In the genomic region with DNA sequence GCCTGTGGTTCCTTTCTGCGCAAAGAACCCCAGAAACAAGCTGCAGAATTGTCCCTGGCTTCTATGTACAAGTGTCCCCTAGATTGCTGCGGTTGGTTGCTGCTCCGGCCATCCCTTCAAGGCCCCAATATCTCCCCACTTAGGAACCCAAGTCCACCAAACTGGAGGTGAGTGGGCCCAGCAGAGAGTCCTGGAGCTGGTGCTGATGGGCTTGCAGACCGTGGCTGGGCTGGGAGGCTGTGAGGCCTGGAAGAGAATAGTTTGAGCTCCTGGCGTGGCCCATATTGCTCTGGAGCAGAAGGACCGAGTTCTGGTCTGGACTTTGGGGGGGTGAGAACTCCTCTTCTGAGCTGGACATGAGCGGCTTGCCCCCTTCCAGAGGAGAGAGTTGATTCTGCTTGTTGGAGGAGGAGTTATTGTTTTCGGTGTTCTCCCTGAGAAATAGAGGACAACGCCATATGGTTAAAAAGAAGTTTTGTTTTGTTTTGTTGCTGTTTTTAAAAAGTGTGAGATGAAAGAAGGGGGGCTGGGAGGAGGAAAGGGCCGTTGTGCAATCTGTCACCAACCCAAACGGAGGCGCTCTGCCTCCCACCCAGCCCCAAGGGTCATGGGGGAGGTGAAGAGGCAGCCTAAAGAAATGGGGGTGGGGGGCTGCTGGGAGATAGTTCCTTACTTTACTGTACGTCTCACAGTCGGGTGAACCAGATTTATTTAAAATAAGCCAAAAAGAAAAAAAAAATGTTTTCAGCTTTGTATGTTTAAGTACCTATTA, we compare ENCODE assay signal across 11 mouse cellular contexts. TPM values are rescaled to one million over a fixed set of nuclear protein-coding genes. Genes with fewer than 3 reads are reported as not detected.
A peak's percentile ranks its signal among the peaks of the same experiment; 100 is the strongest.
DNase-seq lines count a peak whose midpoint lies in the region; ATAC-seq and TF ChIP-seq lines count a peak whose summit lies in the region.
"Had no signal": no experiment of that assay in that cellular context is flagged by ENCODE, and none has a peak within 500 bp of the region (broad histone marks: within the 10 kb centered on the region; RNA-seq: fewer than 3 reads in every experiment).

No protein-coding gene starts in this region.

- H3K27me3 ChIP-seq in forebrain, embryonic 10.5 days (ENCODE audit: poor library complexity, severe bottlenecking): peaks cover 100% of the 10 kb centered on the region
- peaks cover 84% of the 10 kb centered on the region for H3K27me3 ChIP-seq in forebrain, postnatal 0 days (ENCODE audit: insufficient read depth, low read length)
- peaks cover 99% of the 10 kb centered on the region for H3K27me3 ChIP-seq in liver, postnatal 0 days (ENCODE audit: insufficient read depth, low read length)
- peaks cover 95% of the 10 kb centered on the region for H3K27me3 ChIP-seq in liver, embryonic 12.5 days (replicated peaks)
- peaks cover 51% of the 10 kb centered on the region for H3K27me3 ChIP-seq in embryonic facial prominence, embryonic 13.5 days
- peaks cover 67% of the 10 kb centered on the region for H3K27me3 ChIP-seq in limb, embryonic 13.5 days
- H3K27me3 ChIP-seq in stomach, postnatal 0 days (ENCODE audit: control insufficient read depth, insufficient read depth, low read length): peaks cover 24% of the 10 kb centered on the region

- no peak for TF ChIP-seq CTCF in forebrain, postnatal 0 days (IDR thresholded peaks at IDR 0.05; ENCODE audit: low read depth)
- no peak for TF ChIP-seq CTCF in liver, postnatal 0 days (IDR thresholded peaks at IDR 0.05; ENCODE audit: low read depth)
- TF ChIP-seq CTCF in stomach, postnatal 0 days (IDR thresholded peaks at IDR 0.05; ENCODE audit: low read depth): no peak

- H3K4me1 ChIP-seq in forebrain, embryonic 10.5 days: peaks cover 52% of the 10 kb centered on the region
- H3K4me1 ChIP-seq in forebrain, postnatal 0 days (ENCODE audit: insufficient read depth): no peaks in the 10 kb centered on the region
- peaks cover 19% of the 10 kb centered on the region for H3K4me1 ChIP-seq in liver, postnatal 0 days (ENCODE audit: insufficient read depth)
- H3K4me1 ChIP-seq in liver, embryonic 12.5 days: peaks cover 29% of the 10 kb centered on the region
- H3K4me1 ChIP-seq in embryonic facial prominence, embryonic 13.5 days: peaks cover 45% of the 10 kb centered on the region
- H3K4me1 ChIP-seq in limb, embryonic 13.5 days: peaks cover 43% of the 10 kb centered on the region
- H3K4me1 ChIP-seq in stomach, postnatal 0 days (replicated peaks; ENCODE audit: control insufficient read depth, insufficient read depth): 0 out of 2 replicates have a peak, but pooled peaks cover 4% of the 10 kb centered on the region

- DNase-seq in forebrain, embryonic 10.5 days (ENCODE audit: extremely low spot score, low spot score): peak; percentile 52
- no peak for DNase-seq in forebrain, postnatal 0 days
- DNase-seq in liver, postnatal 0 days: peak; percentile 17
- DNase-seq in layer of hippocampus, postnatal 10 days (ENCODE audit: low spot score in 2 of 2): no peak
- no peak for DNase-seq in stomach, postnatal 0 days (ENCODE audit: low spot score)
- DNase-seq: cerebellum, adult 11 months; thymus, postnatal 36 days had no signal

- no peak overlapping the region for H3K9ac ChIP-seq in forebrain, postnatal 0 days
- H3K9ac ChIP-seq in liver, postnatal 0 days (replicated peaks): no peak overlapping the region
- H3K9ac ChIP-seq in liver, embryonic 12.5 days: no peak overlapping the region
- peak overlapping the region; percentile 99 for H3K9ac ChIP-seq in embryonic facial prominence, embryonic 13.5 days
- H3K9ac ChIP-seq in limb, embryonic 13.5 days: peak overlapping the region; percentile 96
- H3K9ac ChIP-seq in stomach, postnatal 0 days (ENCODE audit: low read length): no peak overlapping the region

- WGBS in forebrain, embryonic 10.5 days: 1% methylated on average over 14 of the region's 14 CpGs
- 4% methylated on average over 14 of the region's 14 CpGs for WGBS in forebrain, postnatal 0 days
- WGBS in liver, postnatal 0 days (ENCODE audit: insufficient replicate concordance): 14% methylated on average over 14 of the region's 14 CpGs
- WGBS in liver, embryonic 12.5 days (ENCODE audit: insufficient replicate concordance): 9% methylated on average over 14 of the region's 14 CpGs
- WGBS in embryonic facial prominence, embryonic 13.5 days: 18% methylated on average over 14 of the region's 14 CpGs
- 15% methylated on average over 14 of the region's 14 CpGs for WGBS in limb, embryonic 13.5 days
- 17% methylated on average over 14 of the region's 14 CpGs for WGBS in stomach, postnatal 0 days

- no peak for TF ChIP-seq EP300 in liver, postnatal 0 days (IDR thresholded peaks at IDR 0.05; ENCODE audit: low read depth)
- TF ChIP-seq EP300 in stomach, postnatal 0 days (optimal IDR thresholded peaks at IDR 0.05): no peak

- no peaks in the 10 kb centered on the region for H3K36me3 ChIP-seq in forebrain, embryonic 10.5 days (replicated peaks)
- no peaks in the 10 kb centered on the region for H3K36me3 ChIP-seq in forebrain, postnatal 0 days (ENCODE audit: insufficient read depth)
- H3K36me3 ChIP-seq in liver, postnatal 0 days (replicated peaks; ENCODE audit: insufficient read depth, low read length): no peaks in the 10 kb centered on the region
- H3K36me3 ChIP-seq in liver, embryonic 12.5 days: no peaks in the 10 kb centered on the region
- H3K36me3 ChIP-seq in embryonic facial prominence, embryonic 13.5 days: peaks cover 5% of the 10 kb centered on the region; the same call in 1 of the 2 replicates
- 0 out of 2 replicates have a peak, but pooled peaks cover 4% of the 10 kb centered on the region for H3K36me3 ChIP-seq in limb, embryonic 13.5 days
- H3K36me3 ChIP-seq in stomach, postnatal 0 days (ENCODE audit: control insufficient read depth, insufficient read depth, low read length): no peaks in the 10 kb centered on the region

- H3K4me3 ChIP-seq in forebrain, embryonic 10.5 days: peak overlapping the region; percentile 54
- H3K4me3 ChIP-seq in forebrain, postnatal 0 days (ENCODE audit: low read depth, low read length): no peak overlapping the region
- H3K4me3 ChIP-seq in liver, postnatal 0 days (ENCODE audit: low read depth, low read length): no peak overlapping the region
- no peak overlapping the region for H3K4me3 ChIP-seq in liver, embryonic 12.5 days
- H3K4me3 ChIP-seq in embryonic facial prominence, embryonic 13.5 days: peak overlapping the region; percentile 78
- peak overlapping the region; percentile 77 for H3K4me3 ChIP-seq in limb, embryonic 13.5 days
- no peak overlapping the region for H3K4me3 ChIP-seq in stomach, postnatal 0 days (ENCODE audit: low read depth, low read length)

- no peak for ATAC-seq in forebrain, postnatal 0 days
- no peak for ATAC-seq in liver, postnatal 0 days
- no peak for ATAC-seq in liver, embryonic 12.5 days
- no peak for ATAC-seq in embryonic facial prominence, embryonic 13.5 days (ENCODE audit: insufficient number of reproducible peaks, insufficient read depth, low FRiP score, low TSS enrichment, low read depth)
- no peak for ATAC-seq in limb, embryonic 13.5 days (ENCODE audit: low FRiP score, low read depth)
- no peak for ATAC-seq in stomach, postnatal 0 days (ENCODE audit: low FRiP score, low TSS enrichment)

- H3K27ac ChIP-seq in forebrain, embryonic 10.5 days: peak overlapping the region; percentile 84; the same call in 1 of the 2 replicates
- no peak overlapping the region for H3K27ac ChIP-seq in forebrain, postnatal 0 days (ENCODE audit: low read depth, low read length)
- H3K27ac ChIP-seq in liver, postnatal 0 days (ENCODE audit: low read depth): no peak overlapping the region
- H3K27ac ChIP-seq in liver, embryonic 12.5 days: no peak overlapping the region
- H3K27ac ChIP-seq in embryonic facial prominence, embryonic 13.5 days: peak overlapping the region; percentile 95
- H3K27ac ChIP-seq in limb, embryonic 13.5 days: peak overlapping the region; percentile 88
- no peak overlapping the region for H3K27ac ChIP-seq in stomach, postnatal 0 days (replicated peaks)
- H3K27ac ChIP-seq: layer of hippocampus, adult 2 months had no signal

- H3K9me3 ChIP-seq in forebrain, embryonic 10.5 days: no peaks in the 10 kb centered on the region
- no peaks in the 10 kb centered on the region for H3K9me3 ChIP-seq in forebrain, postnatal 0 days (ENCODE audit: low read length)
- H3K9me3 ChIP-seq in liver, postnatal 0 days (ENCODE audit: low read length): no peaks in the 10 kb centered on the region
- H3K9me3 ChIP-seq in liver, embryonic 12.5 days (replicated peaks): no peaks in the 10 kb centered on the region
- H3K9me3 ChIP-seq in embryonic facial prominence, embryonic 13.5 days: no peaks in the 10 kb centered on the region
- no peaks in the 10 kb centered on the region for H3K9me3 ChIP-seq in limb, embryonic 13.5 days
- no peaks in the 10 kb centered on the region for H3K9me3 ChIP-seq in stomach, postnatal 0 days (ENCODE audit: control insufficient read depth, low read length)

- no peak overlapping the region for H3K4me2 ChIP-seq in forebrain, postnatal 0 days (ENCODE audit: low read depth)
- no peak overlapping the region for H3K4me2 ChIP-seq in liver, postnatal 0 days (ENCODE audit: low read depth, low read length)
- H3K4me2 ChIP-seq in liver, embryonic 12.5 days: no peak overlapping the region
- peak overlapping the region; percentile 73 for H3K4me2 ChIP-seq in embryonic facial prominence, embryonic 13.5 days
- peak overlapping the region; percentile 77 for H3K4me2 ChIP-seq in limb, embryonic 13.5 days (replicated peaks)
- H3K4me2 ChIP-seq in stomach, postnatal 0 days (replicated peaks; ENCODE audit: low read depth): no peak overlapping the region

RNA-seq across cellular contexts. Expression of a gene that starts 10.1 kb away (rescaled TPM):
- polyA plus RNA-seq in forebrain, embryonic 10.5 days (2016; fragmentation: Nextera tagmentation; extraction: Ambion mirVana): 10.7 and 11.4 TPM in 2 replicates
- total RNA-seq in forebrain, postnatal 0 days (2014; rRNA removed): 0.62 and 0.77 TPM in 2 replicates
- 0.65 TPM in 2 replicates for polyA plus RNA-seq in forebrain, postnatal 0 days (2015; fragmentation: Nextera tagmentation; extraction: Ambion mirVana)
- 0.04 and 0.17 TPM in 2 replicates for polyA plus RNA-seq in liver, postnatal 0 days (2015; fragmentation: Nextera tagmentation; extraction: Ambion mirVana)
- 0.19 and 1.1 TPM in 2 replicates for polyA plus RNA-seq in liver, embryonic 12.5 days (2016; fragmentation: Nextera tagmentation; extraction: Ambion mirVana)
- 34.3 and 35.0 TPM in 2 replicates for polyA plus RNA-seq in embryonic facial prominence, embryonic 13.5 days (2015; fragmentation: Nextera tagmentation; extraction: Ambion mirVana)
- polyA plus RNA-seq in limb, embryonic 13.5 days (2015; fragmentation: Nextera tagmentation; extraction: Ambion mirVana): 47.0 and 50.0 TPM in 2 replicates
- total RNA-seq in layer of hippocampus, postnatal 10 days (2021): under 1 TPM; 0.57 to 0.69 TPM
- polyA plus RNA-seq in stomach, postnatal 0 days (2015; fragmentation: Nextera tagmentation; extraction: Ambion mirVana): 0.02 and 0.10 TPM in 2 replicates

Comparison
In these comparisons a context has a peak if more than half of its experiments do, and no peak if none do; other contexts are left out.
1. DNase-seq: peak in forebrain, embryonic 10.5 days (single experiment) and liver, postnatal 0 days (single experiment); none in forebrain, postnatal 0 days (single experiment), layer of hippocampus, postnatal 10 days (0 of 2) and stomach, postnatal 0 days (single experiment).
2. H3K27ac ChIP-seq: peak in forebrain, embryonic 10.5 days (single experiment), embryonic facial prominence, embryonic 13.5 days (single experiment) and limb, embryonic 13.5 days (single experiment); none in forebrain, postnatal 0 days (single experiment), liver, postnatal 0 days (single experiment), liver, embryonic 12.5 days (single experiment) and stomach, postnatal 0 days (single experiment).
3. H3K4me3 ChIP-seq: peak in forebrain, embryonic 10.5 days (single experiment), embryonic facial prominence, embryonic 13.5 days (single experiment) and limb, embryonic 13.5 days (single experiment); none in forebrain, postnatal 0 days (single experiment), liver, postnatal 0 days (single experiment), liver, embryonic 12.5 days (single experiment) and stomach, postnatal 0 days (single experiment).
4. H3K4me2 ChIP-seq: peak in embryonic facial prominence, embryonic 13.5 days (single experiment) and limb, embryonic 13.5 days (single experiment); none in forebrain, postnatal 0 days (single experiment), liver, postnatal 0 days (single experiment), liver, embryonic 12.5 days (single experiment) and stomach, postnatal 0 days (single experiment).
5. H3K9ac ChIP-seq: peak in embryonic facial prominence, embryonic 13.5 days (single experiment) and limb, embryonic 13.5 days (single experiment); none in forebrain, postnatal 0 days (single experiment), liver, postnatal 0 days (single experiment), liver, embryonic 12.5 days (single experiment) and stomach, postnatal 0 days (single experiment).